Mouse (Mus musculus) gastrocnemius, adult 2 months (tissue): Measurements from ENCODE around the gene Cybb. TPM values are rescaled to one million over a fixed set of nuclear protein-coding genes. Genes with fewer than 3 reads are reported as not detected.

Experiments used
- DNase-seq: peaks from one replicate; pipeline ENCODE4 v3.0.0; 2022
- H3K27ac ChIP-seq: fragments of 200-600 bp; 2 replicates; pipeline ENCODE4 v1.8.1; 2022; ENCODE audit warnings: mild to moderate bottlenecking
- H3K4me3 ChIP-seq: fragments of 200-600 bp; 2 replicates; pipeline ENCODE4 v1.8.1; 2022; ENCODE audit warnings: mild to moderate bottlenecking, moderate library complexity
- CTCF ChIP-seq: fragments of 200-600 bp; IDR thresholded peaks from 2 replicates; pipeline ENCODE4 v1.8.1; 2022; ENCODE audit warnings: antibody characterized with exemption, mild to moderate bottlenecking, moderate library complexity
- intact Hi-C: fragments of 180-260 bp; cut with DNase I; formaldehyde crosslinking; loops from one replicate; pipeline ENCODE4 v1.15.1; 2025
- total RNA-seq, 2 experiments: library from RNA; stranded (reverse); gene quantifications; 2 replicates each; pipeline ENCODE4 v1.2.3; 2021

Cybb gene
- total RNA-seq, 2 experiments from 2014 or later = 0.77 to 2.8 TPM

- TF ChIP-seq CTCF = no peak
- H3K4me3 ChIP-seq = no peak overlapping the region
- intact Hi-C loops = no loop called here
Observed at GRCm38 (mm10) chrX:9452375-9452774, 35.2 kb downstream of the Cybb start.

GRCm38 (mm10) chrX:9447284-9447683 lies 40.3 kb downstream of the Cybb start:
- DNase-seq = no peak
- intact Hi-C loops = no loop called here
- TF ChIP-seq CTCF = no peak
- Histone ChIP-seq H3K27ac (no peak overlapping the region), H3K4me3 (no peak overlapping the region)

More at GRCm38 (mm10) chrX:9452375-9452774, 35.2 kb downstream of the Cybb start:
- H3K27ac ChIP-seq = no peak overlapping the region
- no peak for DNase-seq

GRCm38 (mm10) chrX:9441102-9441501 lies 46.5 kb downstream of the Cybb start:
- H3K4me3 ChIP-seq = no peak overlapping the region
- intact Hi-C loops = no loop called here
- no peak overlapping the region for H3K27ac ChIP-seq
- DNase-seq = peak; percentile 13
- peak; percentile 36 for TF ChIP-seq CTCF

- intact Hi-C loops = no loop called here
- no peak for TF ChIP-seq CTCF
- H3K27ac ChIP-seq = no peak overlapping the region
- no peak overlapping the region for H3K4me3 ChIP-seq
- no peak for DNase-seq
Observed at GRCm38 (mm10) chrX:9440556-9440955, 47.0 kb downstream of the Cybb start.

GRCm38 (mm10) chrX:9439257-9439656 lies 48.3 kb downstream of the Cybb start:
- no peak for DNase-seq
- no peak for TF ChIP-seq CTCF
- intact Hi-C loops = no loop called here
- Histone ChIP-seq H3K27ac (no peak overlapping the region), H3K4me3 (no peak overlapping the region)

- no peak for TF ChIP-seq CTCF
- H3K27ac ChIP-seq = no peak overlapping the region
- intact Hi-C loops = no loop called here
- no peak overlapping the region for H3K4me3 ChIP-seq
- DNase-seq = no peak
Observed at GRCm38 (mm10) chrX:9413889-9414288, 73.7 kb downstream of the Cybb start.

Other genes with a start within 250 kb of the Cybb start
- not detected for gene Gm14862, start 230.9 kb downstream of the Cybb start, total RNA-seq
- 1 to 10 TPM; 4.3 to 6.4 TPM for gene Xk, start 215.0 kb downstream of the Cybb start, total RNA-seq
- not detected for gene H2al1m, start 204.0 kb downstream of the Cybb start, total RNA-seq
- not detected for gene H2al1k, start 137.1 kb downstream of the Cybb start, total RNA-seq
- not detected for gene H2al1o, start 84.6 kb upstream of the Cybb start, total RNA-seq
- gene Dynlt3, start 175.2 kb upstream of the Cybb start, total RNA-seq = 10 to 100 TPM; 50.1 to 79.2 TPM